Mouse (Mus musculus) midbrain, embryonic 10.5 days (tissue): ENCODE measurements around the gene Tnnc2. TPM values are rescaled to one million over a fixed set of nuclear protein-coding genes. Genes with fewer than 3 reads are reported as not detected.

Experiments used
- DNase-seq: peaks from one replicate; pipeline ENCODE4 v3.0.0-alpha.2; 2017; ENCODE audit warnings: low spot score
- H3K27ac ChIP-seq: fragments of 300-500 bp; sonication (generic); replicated peaks from 2 replicates; pipeline ENCODE4 v1.5.1; 2016; ENCODE audit warnings: mild to moderate bottlenecking
- H3K27me3 ChIP-seq: fragments of 300-500 bp; sonication (generic); 2 replicates; pipeline ENCODE4 v1.6.1; 2016; ENCODE audit warnings: low read depth, mild to moderate bottlenecking; ENCODE audit not compliant: poor library complexity, severe bottlenecking
- H3K36me3 ChIP-seq: fragments of 300-500 bp; sonication (generic); 2 replicates; pipeline ENCODE4 v1.6.1; 2016; ENCODE audit warnings: mild to moderate bottlenecking, moderate library complexity
- H3K4me1 ChIP-seq: fragments of 300-500 bp; sonication (generic); 2 replicates; pipeline ENCODE4 v1.6.1; 2016
- H3K4me3 ChIP-seq: fragments of 300-500 bp; sonication (generic); 2 replicates; pipeline ENCODE4 v1.5.1; 2016; ENCODE audit warnings: mild to moderate bottlenecking, moderate library complexity
- H3K9me3 ChIP-seq: fragments of 300-500 bp; sonication (generic); replicated peaks from 2 replicates; pipeline ENCODE4 v1.6.1; 2016; ENCODE audit warnings: mild to moderate bottlenecking
- WGBS: fragments of 180-500 bp; shearing (Covaris S2); methylation state at CpG from one replicate; pipeline ENCODE4 v1.1.7; 2016; 5-methylcytosine and 5-hydroxymethylcytosine counted together
- polyA plus RNA-seq: library from polyadenylated mRNA; unstranded; fragments of >200 nt; fragmentation: Nextera tagmentation; extraction: Ambion mirVana; gene quantifications from 2 replicates; pipeline ENCODE4 v1.2.1, GENCODE M21; 2016

Tnnc2 gene
- polyA plus RNA-seq, 1 experiment from 2014 or later, result not detected

DNA sequence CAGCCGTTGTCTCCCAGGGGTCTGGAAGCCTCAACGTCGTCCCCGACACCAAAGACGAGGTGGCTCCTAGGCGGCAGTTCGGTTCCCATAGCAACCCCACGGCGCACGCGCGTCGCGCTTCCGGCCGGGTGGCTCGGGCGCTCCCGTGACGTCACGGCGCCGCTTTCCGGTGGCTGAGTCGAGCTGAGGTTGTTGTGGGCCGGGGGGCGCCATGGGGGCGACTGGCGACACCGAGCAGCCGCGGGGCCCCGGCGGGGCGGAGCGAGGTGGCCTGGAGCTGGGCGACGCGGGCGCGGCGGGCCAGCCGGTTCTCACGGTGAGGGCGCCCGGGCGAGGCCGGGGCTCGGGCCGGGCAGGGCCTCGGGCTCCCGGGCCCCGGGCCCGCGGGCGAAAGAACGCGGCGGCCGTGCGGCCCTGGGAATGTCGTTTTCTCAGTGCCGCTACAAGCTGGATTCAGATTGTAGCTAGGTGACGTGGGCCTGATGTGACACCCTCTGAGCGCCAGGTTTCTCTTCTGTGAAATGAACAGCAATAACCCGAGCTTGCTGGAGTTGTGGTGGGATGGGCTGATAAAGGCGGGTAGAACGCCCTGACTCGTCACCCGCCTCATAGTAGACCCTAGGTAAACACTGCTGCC is 33.8 kb downstream of the Tnnc2 start, which contains the start of the genes Wfdc3 and Dnttip1:
Gene Wfdc3, minus strand, starts transcription at position 89 of the 637 bp plus-strand sequence.
Gene Dnttip1, plus strand, starts transcription at position 141 of the 637 bp plus-strand sequence.
- H3K4me3 ChIP-seq, result peak within 1 kb of the TSS; percentile 92
- peaks cover 4% of the 10 kb centered on the region for H3K27me3 ChIP-seq
- 1% methylated on average over 70 of the region's 70 CpGs for WGBS
- no peaks in the 10 kb centered on the region for H3K9me3 ChIP-seq
- peaks cover 29% of the 10 kb centered on the region for H3K4me1 ChIP-seq
- DNase-seq, result peak; percentile 94
- H3K27ac ChIP-seq, result peak within 1 kb of the TSS; percentile 93
- peaks cover 37% of the 10 kb centered on the region for H3K36me3 ChIP-seq

GRCm38 (mm10) chr2:164744987-164745386 is 34.8 kb downstream of the Tnnc2 start:
- Histone ChIP-seq H3K27me3 (peaks cover 4% of the 10 kb centered on the region), H3K27ac (no peak overlapping the region), H3K4me1 (peaks cover 29% of the 10 kb centered on the region), H3K4me3 (peak overlapping the region; percentile 92), H3K36me3 (peaks cover 28% of the 10 kb centered on the region), H3K9me3 (no peaks in the 10 kb centered on the region)
- WGBS, result 79% methylated on average over 13 of the region's 13 CpGs
- no peak for DNase-seq

- 59% methylated on average over 7 of the region's 7 CpGs for WGBS
- DNase-seq, result no peak
- Histone ChIP-seq H3K4me3 (no peak overlapping the region), H3K27ac (no peak overlapping the region), H3K9me3 (no peaks in the 10 kb centered on the region), H3K27me3 (peaks cover 4% of the 10 kb centered on the region), H3K36me3 (no peaks in the 10 kb centered on the region), H3K4me1 (peaks cover 1% of the 10 kb centered on the region)
Measured at GRCm38 (mm10) chr2:164739876-164740275, 39.9 kb downstream of the Tnnc2 start.

DNA sequence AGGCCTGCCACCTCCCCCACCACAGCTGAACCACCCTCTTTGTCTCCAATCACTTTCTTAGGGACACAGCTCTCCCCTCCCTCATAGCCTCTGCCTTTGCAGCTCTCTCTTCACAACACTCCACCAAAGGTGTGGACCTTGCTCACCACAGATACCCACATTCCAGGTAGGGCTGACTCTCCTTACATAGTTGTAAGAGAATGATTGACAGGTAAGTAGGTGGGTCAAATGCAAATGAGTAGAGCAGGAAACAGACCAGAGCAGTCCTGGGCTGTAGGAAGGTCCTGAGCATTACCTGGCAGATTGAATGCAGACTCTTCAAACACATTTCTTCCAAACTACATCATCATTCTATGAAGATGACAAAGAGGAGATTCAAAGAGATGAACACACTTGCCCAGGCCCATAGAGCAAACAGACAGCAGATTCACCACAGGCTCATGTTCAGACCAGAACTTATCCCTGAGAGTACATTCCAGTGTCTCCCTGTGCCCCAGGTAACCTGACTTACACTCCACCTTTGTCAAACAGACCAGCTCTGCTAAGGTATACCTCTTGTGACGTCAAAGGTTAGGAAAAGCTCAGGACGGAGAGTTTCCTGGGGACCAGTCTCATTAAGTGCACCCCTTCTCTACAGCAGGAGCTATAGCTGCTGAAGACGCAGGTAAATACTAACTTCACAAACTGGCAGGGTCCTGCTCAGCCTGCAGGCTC is 42.2 kb downstream of the Tnnc2 start:
- no peaks in the 10 kb centered on the region for H3K36me3 ChIP-seq
- H3K27ac ChIP-seq, result no peak overlapping the region
- no peaks in the 10 kb centered on the region for H3K9me3 ChIP-seq
- 77% methylated on average over 3 of the region's 3 CpGs for WGBS
- H3K4me1 ChIP-seq, result no peaks in the 10 kb centered on the region
- H3K4me3 ChIP-seq, result no peak overlapping the region
- DNase-seq, result no peak
- no peaks in the 10 kb centered on the region for H3K27me3 ChIP-seq

GRCm38 (mm10) chr2:164735446-164735845 is 44.3 kb downstream of the Tnnc2 start:
- Histone ChIP-seq H3K36me3 (no peaks in the 10 kb centered on the region), H3K9me3 (no peaks in the 10 kb centered on the region), H3K4me1 (no peaks in the 10 kb centered on the region), H3K27ac (no peak overlapping the region), H3K27me3 (no peaks in the 10 kb centered on the region; the same call in 1 of the 2 replicates), H3K4me3 (no peak overlapping the region)
- DNase-seq, result no peak
- WGBS, result 88% methylated on average over 5 of the region's 5 CpGs

DNA sequence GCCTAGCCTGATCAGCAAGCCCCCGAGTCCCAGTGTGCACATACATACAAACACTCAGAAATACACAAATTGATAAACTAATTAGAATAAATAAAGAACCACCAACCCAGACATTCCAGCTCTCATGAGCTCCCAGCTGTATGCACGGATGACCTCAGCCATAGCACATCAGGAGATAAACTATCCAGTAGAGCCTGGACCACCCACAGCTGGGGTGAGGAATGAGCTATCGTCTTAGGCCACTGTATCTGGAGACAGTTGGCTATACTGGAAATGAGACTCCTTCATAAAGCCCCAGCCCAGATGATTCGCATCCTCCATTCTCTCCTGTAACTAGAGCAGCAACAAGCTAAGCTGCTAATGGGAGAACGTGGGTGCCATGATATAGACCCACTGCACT is 44.9 kb downstream of the Tnnc2 start:
- Histone ChIP-seq H3K27me3 (no peaks in the 10 kb centered on the region; the same call in 1 of the 2 replicates), H3K27ac (no peak overlapping the region), H3K4me3 (no peak overlapping the region), H3K9me3 (no peaks in the 10 kb centered on the region), H3K4me1 (no peaks in the 10 kb centered on the region), H3K36me3 (no peaks in the 10 kb centered on the region)
- WGBS, result 88% methylated on average over 5 of the region's 5 CpGs
- DNase-seq, result no peak

GRCm38 (mm10) chr2:164733259-164733658 is 46.5 kb downstream of the Tnnc2 start:
- H3K27me3 ChIP-seq, result no peaks in the 10 kb centered on the region; the same call in 1 of the 2 replicates
- H3K9me3 ChIP-seq, result no peaks in the 10 kb centered on the region
- no peaks in the 10 kb centered on the region for H3K4me1 ChIP-seq
- H3K27ac ChIP-seq, result no peak overlapping the region
- DNase-seq, result no peak
- no peak overlapping the region for H3K4me3 ChIP-seq
- 82% methylated on average over 2 of the region's 2 CpGs for WGBS
- H3K36me3 ChIP-seq, result no peaks in the 10 kb centered on the region

DNA sequence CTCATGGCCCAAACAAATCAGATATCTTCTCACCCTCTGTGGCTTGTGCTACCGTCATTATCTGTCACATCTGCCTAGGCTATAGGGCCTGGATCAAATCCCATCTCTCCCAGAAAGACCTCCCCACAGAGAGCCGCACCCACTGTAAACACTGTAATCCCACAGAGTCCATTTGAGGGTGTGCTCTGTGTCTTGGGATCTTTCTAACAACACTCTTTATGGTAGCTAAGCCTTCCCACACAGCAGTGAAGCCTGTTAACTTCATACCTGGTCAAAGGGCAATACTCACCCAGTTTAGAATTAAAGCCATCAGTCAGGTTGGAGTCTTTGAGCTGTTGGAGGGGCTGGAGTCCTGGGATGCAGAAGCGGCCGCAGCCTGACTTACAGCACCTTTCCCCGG is 48.0 kb downstream of the Tnnc2 start:
- no peak for DNase-seq
- Histone ChIP-seq H3K27ac (no peak overlapping the region), H3K27me3 (no peaks in the 10 kb centered on the region; the same call in 1 of the 2 replicates), H3K9me3 (no peaks in the 10 kb centered on the region), H3K4me3 (no peak overlapping the region), H3K36me3 (no peaks in the 10 kb centered on the region), H3K4me1 (no peaks in the 10 kb centered on the region)
- 85% methylated on average over 5 of the region's 5 CpGs for WGBS

Other genes starting within 250 kb of the Tnnc2 start
- 23.1 and 28.3 TPM in 2 replicates for gene Wfdc2, start 217.6 kb downstream of the Tnnc2 start, polyA plus RNA-seq
- gene Spint3, start 206.5 kb downstream of the Tnnc2 start, polyA plus RNA-seq, result not detected in 2 replicates
- gene Wfdc6a, start 194.5 kb downstream of the Tnnc2 start, polyA plus RNA-seq, result not detected in 2 replicates
- gene Eppin, start 186.4 kb downstream of the Tnnc2 start, polyA plus RNA-seq, result not detected in 2 replicates
- gene Wfdc6b, start 166.4 kb downstream of the Tnnc2 start, polyA plus RNA-seq, result not detected in 2 replicates
- not detected in 2 replicates for gene Wfdc8, start 166.3 kb downstream of the Tnnc2 start, polyA plus RNA-seq
- gene Wfdc16, start 141.2 kb downstream of the Tnnc2 start, polyA plus RNA-seq, result not detected in 2 replicates
- gene Wfdc10, start 123.9 kb downstream of the Tnnc2 start, polyA plus RNA-seq, result not detected in 2 replicates
- gene Wfdc9, start 123.4 kb downstream of the Tnnc2 start, polyA plus RNA-seq, result not detected in 2 replicates
- not detected in 2 replicates for gene Wfdc11, start 105.9 kb downstream of the Tnnc2 start, polyA plus RNA-seq
- gene Wfdc13, start 94.9 kb downstream of the Tnnc2 start, polyA plus RNA-seq, result not detected in 2 replicates
- gene Spint4, start 81.5 kb downstream of the Tnnc2 start, polyA plus RNA-seq, result not detected in 2 replicates
- not detected in 2 replicates for gene Spint5, start 64.7 kb downstream of the Tnnc2 start, polyA plus RNA-seq
- 0.94 and 1.2 TPM in 2 replicates for gene Wfdc3, start 34.0 kb downstream of the Tnnc2 start, polyA plus RNA-seq
- 80.1 and 80.2 TPM in 2 replicates for gene Dnttip1, start 34.0 kb downstream of the Tnnc2 start, polyA plus RNA-seq
- 575 and 639 TPM in 2 replicates for gene Ube2c, start 10.1 kb downstream of the Tnnc2 start, polyA plus RNA-seq
- gene Snx21, start 5.9 kb upstream of the Tnnc2 start, polyA plus RNA-seq, result 12.0 and 12.3 TPM in 2 replicates
- gene Acot8, start 24.9 kb upstream of the Tnnc2 start, polyA plus RNA-seq, result 14.9 and 15.3 TPM in 2 replicates
- 9.7 and 11.6 TPM in 2 replicates for gene Zswim3, start 25.1 kb upstream of the Tnnc2 start, polyA plus RNA-seq
- gene Zswim1, start 42.7 kb upstream of the Tnnc2 start, polyA plus RNA-seq, result 24.7 and 25.3 TPM in 2 replicates
- 0.17 TPM in 1 of 2 replicates, not detected in the other for gene Spata25, start 48.6 kb upstream of the Tnnc2 start, polyA plus RNA-seq
- 85.7 and 98.2 TPM in 2 replicates for gene Ctsa, start 52.9 kb upstream of the Tnnc2 start, polyA plus RNA-seq
- gene Neurl2, start 53.5 kb upstream of the Tnnc2 start, polyA plus RNA-seq, result 3.8 and 5.4 TPM in 2 replicates
- 67.9 and 86.2 TPM in 2 replicates for gene Pltp, start 77.7 kb upstream of the Tnnc2 start, polyA plus RNA-seq
- gene Pcif1, start 99.3 kb upstream of the Tnnc2 start, polyA plus RNA-seq, result 73.8 and 93.8 TPM in 2 replicates
- gene Zfp335, start 131.8 kb upstream of the Tnnc2 start, polyA plus RNA-seq, result 14.1 and 17.1 TPM in 2 replicates
- 0.39 and 0.97 TPM in 2 replicates for gene Mmp9, start 160.8 kb upstream of the Tnnc2 start, polyA plus RNA-seq
- 0.99 and 2.1 TPM in 2 replicates for gene Slc12a5, start 180.8 kb upstream of the Tnnc2 start, polyA plus RNA-seq